Mouse (Mus musculus) stomach, postnatal 0 days (tissue): ENCODE measurements at regions not wholly inside any gene's neighbourhood (a gene's known extent, or its start where the extent isn't known, plus 50 kb on each side); places are given as distances from the start of the nearest gene placed in this dataset.

ENCODE experiments used
- CTCF ChIP-seq: IDR thresholded peaks from 2 replicates; pipeline ENCODE4 v1.5.1; 2016; ENCODE audit warnings: antibody characterized with exemption, low read depth, mild to moderate bottlenecking, moderate library complexity
- EP300 ChIP-seq: optimal IDR thresholded peaks from 2 replicates; pipeline ENCODE3; 2016; ENCODE audit warnings: antibody characterized with exemption

DNA sequence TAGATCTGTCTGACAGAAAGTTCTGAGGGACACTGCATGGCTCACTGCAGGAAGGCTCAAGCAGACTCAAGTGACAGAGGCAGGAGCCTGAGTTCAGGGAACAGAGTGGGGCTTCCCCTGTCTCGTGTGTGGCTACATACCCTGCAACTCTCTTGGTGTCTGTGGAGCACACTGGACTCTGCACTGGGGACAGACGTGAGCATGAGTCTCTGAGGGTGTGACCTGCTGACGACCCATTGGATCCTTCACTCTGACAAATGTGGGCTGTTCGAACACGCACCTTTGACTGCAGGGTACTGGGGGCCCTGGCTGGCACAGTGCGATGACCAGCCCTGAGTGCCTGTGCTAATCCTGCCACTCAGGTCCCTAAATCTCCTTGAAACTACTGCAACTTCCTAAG is 215.8 kb upstream of the Shh start:
- TF ChIP-seq CTCF: no peak
- no peak for TF ChIP-seq EP300
